Mouse (Mus musculus): Measurements from ENCODE around the gene Fxyd1.

DNA sequence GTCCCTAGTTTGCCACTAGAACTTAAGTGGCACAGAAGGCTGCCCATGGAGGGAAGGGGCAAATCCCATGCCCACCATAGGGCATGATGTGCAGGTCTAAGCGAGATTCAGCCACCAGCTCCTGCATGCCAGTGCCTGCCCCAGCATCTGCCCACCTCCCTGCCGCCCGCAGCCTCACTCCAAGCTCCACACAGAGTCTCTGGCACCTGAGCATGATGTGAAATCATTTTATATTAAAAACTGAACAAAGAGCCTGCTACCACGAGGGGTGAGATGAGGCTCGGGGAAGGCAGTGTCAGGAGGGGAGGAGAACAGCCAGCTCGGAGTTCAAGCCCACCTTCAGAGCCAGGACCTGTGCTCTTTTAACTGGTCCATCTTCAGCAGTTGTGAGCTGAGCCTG, 13.3 kb upstream of the Fxyd1 start:
- no peak for TF ChIP-seq POLR2A (IDR thresholded peaks at IDR 0.05; ENCODE audit: borderline replicate concordance, extremely low read depth, insufficient read depth, insufficient read length, poor library complexity, severe bottlenecking)
- no peak for TF ChIP-seq CTCF (IDR thresholded peaks at IDR 0.05; ENCODE audit: borderline replicate concordance, extremely low read depth, insufficient read depth, insufficient read length)

Measured in brain, embryonic 14.5 days (tissue).